Mouse (Mus musculus) liver, embryonic 13.5 days (tissue): ENCODE data around the gene Nkx2-1. TPM values are rescaled to one million over a fixed set of nuclear protein-coding genes. Genes with fewer than 3 reads are reported as not detected.
A peak's percentile ranks its signal among the peaks of the same experiment; 100 is the strongest.

Experiments
- ATAC-seq: fragments of 200-750 bp; cut with Nextera tagmentation; 2 replicates; pipeline ENCODE4 v1.8.0; 2017; ENCODE audit warnings: low read depth, mild to moderate bottlenecking, moderate number of reproducible peaks, moderate library complexity
- DNase-seq: peaks from one replicate; pipeline ENCODE4 v3.0.0; 2022
- H3K27ac ChIP-seq: fragments of 300-500 bp; sonication (generic); 2 replicates; pipeline ENCODE4 v1.5.1; 2015; ENCODE audit warnings: moderate library complexity, mild to moderate bottlenecking, inconsistent platforms
- H3K27me3 ChIP-seq: fragments of 300-500 bp; sonication (generic); 2 replicates; pipeline ENCODE4 v1.6.1; 2015; ENCODE audit warnings: mild to moderate bottlenecking, inconsistent platforms
- H3K36me3 ChIP-seq: fragments of 300-500 bp; sonication (generic); 2 replicates; pipeline ENCODE4 v1.6.1; 2015; ENCODE audit warnings: mild to moderate bottlenecking, inconsistent platforms
- H3K4me1 ChIP-seq: fragments of 300-500 bp; sonication (generic); replicated peaks from 2 replicates; pipeline ENCODE4 v1.6.1; 2015; ENCODE audit warnings: inconsistent platforms
- H3K4me2 ChIP-seq: fragments of 300-500 bp; sonication (generic); 2 replicates; pipeline ENCODE4 v1.6.1; 2015; ENCODE audit warnings: inconsistent platforms, mild to moderate bottlenecking, moderate library complexity
- H3K4me3 ChIP-seq: fragments of 300-500 bp; sonication (generic); replicated peaks from 2 replicates; pipeline ENCODE4 v1.5.1; 2015; ENCODE audit warnings: mild to moderate bottlenecking, inconsistent platforms
- H3K9ac ChIP-seq: fragments of 300-500 bp; sonication (generic); 2 replicates; pipeline ENCODE4 v1.6.1; 2015; ENCODE audit warnings: mild to moderate bottlenecking, inconsistent platforms
- H3K9me3 ChIP-seq: fragments of 300-500 bp; sonication (generic); replicated peaks from 2 replicates; pipeline ENCODE4 v1.6.1; 2016; ENCODE audit warnings: inconsistent platforms
- WGBS: fragments of 180-500 bp; shearing (Covaris S2); methylation state at CpG from one replicate; pipeline ENCODE4 v1.1.7; 2015; ENCODE audit not compliant: insufficient replicate concordance; 5-methylcytosine and 5-hydroxymethylcytosine counted together
- polyA plus RNA-seq: library from polyadenylated mRNA; unstranded; fragments of >200 nt; fragmentation: Nextera tagmentation; extraction: Ambion mirVana; gene quantifications from 2 replicates; pipeline ENCODE4 v1.2.1, GENCODE M21; 2015

Gene Nkx2-1
- not detected in 2 replicates for polyA plus RNA-seq

GRCm38 (mm10) chr12:56536884-56537265 is at the start of gene Nkx2-1:
Gene Nkx2-1, minus strand, starts transcription at chr12:56536908.
- Histone ChIP-seq H3K36me3 (no peaks in the 10 kb centered on the region), H3K9ac (no peak within 1 kb of the TSS), H3K27me3 (peaks cover 99% of the 10 kb centered on the region), H3K4me3 (peak within 1 kb of the TSS; percentile 8; the same call in 1 of the 2 replicates), H3K27ac (no peak within 1 kb of the TSS), H3K4me2 (no peak within 1 kb of the TSS), H3K4me1 (no peaks in the 10 kb centered on the region; the same call in 1 of the 2 replicates), H3K9me3 (no peaks in the 10 kb centered on the region)
- DNase-seq (no peak), ATAC-seq (no peak)
- WGBS = 3% methylated on average over 11 of the region's 11 CpGs

DNA sequence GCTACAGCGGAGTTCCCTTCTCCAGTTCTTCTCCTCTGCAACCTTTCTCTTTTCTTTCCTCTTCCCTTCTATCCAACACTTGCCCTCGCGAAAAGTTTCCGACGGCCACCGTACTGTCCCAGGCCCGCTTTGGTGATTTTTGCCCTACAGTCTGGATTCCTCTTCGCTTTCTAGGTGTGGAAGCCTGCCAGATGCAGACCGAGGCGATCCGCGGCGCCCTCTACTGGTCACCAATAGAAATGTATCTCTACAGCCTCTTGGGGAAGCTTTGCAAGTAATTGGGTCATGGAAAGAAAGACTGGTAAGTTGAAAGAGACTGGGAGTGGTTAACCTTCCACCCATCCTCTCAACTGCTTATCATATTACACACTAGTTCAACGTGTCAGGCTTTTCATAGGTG is 4.4 kb upstream of the Nkx2-1 start:
- no peak for ATAC-seq

GRCm38 (mm10) chr12:56540591-56540990 is 3.9 kb upstream of the Nkx2-1 start:
- no peak overlapping the region for H3K9ac ChIP-seq

More for the DNA sequence above, 4.4 kb upstream of the Nkx2-1 start:
- WGBS = 2% methylated on average over 14 of the region's 14 CpGs
- DNase-seq = no peak
- H3K4me3 ChIP-seq = no peak overlapping the region
- no peaks in the 10 kb centered on the region for H3K9me3 ChIP-seq
- H3K4me2 ChIP-seq = no peak overlapping the region
- no peak overlapping the region for H3K9ac ChIP-seq
- H3K4me1 ChIP-seq = no peaks in the 10 kb centered on the region; the same call in 1 of the 2 replicates
- no peaks in the 10 kb centered on the region for H3K36me3 ChIP-seq
- H3K27me3 ChIP-seq = peaks cover 78% of the 10 kb centered on the region
- no peak overlapping the region for H3K27ac ChIP-seq

DNA sequence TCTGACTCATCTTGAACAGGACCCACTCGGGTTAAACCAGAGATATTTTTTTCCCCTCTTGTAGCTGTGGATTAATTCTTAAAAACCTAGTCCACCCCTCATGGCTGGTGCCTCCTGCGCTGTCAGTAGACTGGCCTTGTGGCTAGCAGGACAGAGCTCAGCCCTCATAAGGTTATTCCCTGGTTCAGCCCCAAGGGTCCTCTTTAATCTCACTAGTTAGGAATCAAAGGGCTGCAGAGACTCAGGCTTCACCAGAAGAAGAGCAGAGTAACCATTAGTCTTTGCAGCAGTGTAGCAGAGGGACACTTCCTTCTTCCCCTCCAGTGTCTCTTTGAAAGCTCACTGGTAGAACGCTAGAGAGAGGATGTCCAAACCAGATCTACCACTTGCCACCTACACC is 1.9 kb upstream of the Nkx2-1 start:
- no peaks in the 10 kb centered on the region for H3K9me3 ChIP-seq
- peaks cover 93% of the 10 kb centered on the region for H3K27me3 ChIP-seq
- DNase-seq (no peak), ATAC-seq (no peak)
- no peak overlapping the region for H3K9ac ChIP-seq
- 3% methylated on average over 3 of the region's 3 CpGs for WGBS
- no peak overlapping the region for H3K27ac ChIP-seq
- no peak overlapping the region for H3K4me3 ChIP-seq
- H3K4me1 ChIP-seq = no peaks in the 10 kb centered on the region; the same call in 1 of the 2 replicates
- H3K36me3 ChIP-seq = no peaks in the 10 kb centered on the region
- H3K4me2 ChIP-seq = no peak overlapping the region

More at GRCm38 (mm10) chr12:56540591-56540990, 3.9 kb upstream of the Nkx2-1 start:
- H3K27ac ChIP-seq = no peak overlapping the region
- no peaks in the 10 kb centered on the region for H3K9me3 ChIP-seq
- H3K4me3 ChIP-seq = no peak overlapping the region
- H3K36me3 ChIP-seq = no peaks in the 10 kb centered on the region
- no peak overlapping the region for H3K4me2 ChIP-seq
- DNase-seq (no peak), ATAC-seq (no peak)
- H3K4me1 ChIP-seq = no peaks in the 10 kb centered on the region; the same call in 1 of the 2 replicates
- peaks cover 83% of the 10 kb centered on the region for H3K27me3 ChIP-seq
- WGBS = 4% methylated on average over 10 of the region's 10 CpGs

DNA sequence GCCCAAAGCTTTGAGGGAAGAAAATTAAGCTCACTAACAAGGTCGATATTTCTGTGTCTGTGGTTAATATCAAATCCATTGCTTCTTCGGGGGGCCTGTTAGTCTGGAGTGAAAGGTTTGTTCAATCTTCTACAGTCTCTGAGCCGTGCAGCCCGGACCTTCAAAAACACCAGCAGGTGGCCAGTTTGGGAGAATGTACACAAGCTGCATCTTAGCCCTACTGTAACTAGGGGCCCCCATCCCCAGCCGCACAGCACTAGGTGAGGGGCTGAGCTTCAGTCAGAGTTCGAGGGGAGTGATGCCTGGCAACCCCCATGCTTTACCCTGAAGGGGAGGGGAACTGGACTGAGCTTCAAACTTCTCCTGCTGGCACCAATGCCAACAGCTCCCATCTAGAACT is 1.2 kb upstream of the Nkx2-1 start:
- 5% methylated on average over 6 of the region's 6 CpGs for WGBS
- Histone ChIP-seq H3K9me3 (no peaks in the 10 kb centered on the region), H3K36me3 (no peaks in the 10 kb centered on the region)

DNA sequence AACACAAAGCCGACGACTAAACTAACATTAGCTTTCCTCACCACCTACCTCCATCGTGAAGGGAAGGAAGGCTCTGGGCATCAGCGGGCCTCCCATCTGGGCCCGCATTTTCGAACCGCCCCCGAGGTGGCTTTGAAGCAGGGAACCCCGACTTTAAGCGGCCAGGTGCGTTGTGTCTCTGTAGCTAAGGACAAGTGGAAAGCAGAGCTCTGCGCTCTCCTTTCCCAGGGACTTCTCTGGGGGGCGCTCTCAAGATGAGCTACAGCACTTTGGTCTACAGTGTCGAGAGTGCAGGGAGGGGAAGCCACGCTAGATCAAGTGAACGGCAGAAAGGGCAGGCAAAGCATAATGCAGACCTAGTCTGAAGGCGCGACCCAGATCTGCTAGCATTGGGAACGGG is 634 bp upstream of the Nkx2-1 start:
- no peak overlapping the region for H3K4me2 ChIP-seq
- no peaks in the 10 kb centered on the region; the same call in 1 of the 2 replicates for H3K4me1 ChIP-seq
- H3K9me3 ChIP-seq = no peaks in the 10 kb centered on the region
- no peak overlapping the region for H3K9ac ChIP-seq
- H3K36me3 ChIP-seq = no peaks in the 10 kb centered on the region
- no peak for DNase-seq
- H3K4me3 ChIP-seq = no peak overlapping the region
- no peak for ATAC-seq
- H3K27ac ChIP-seq = no peak overlapping the region
- WGBS = 2% methylated on average over 19 of the region's 19 CpGs
- peaks cover 99% of the 10 kb centered on the region for H3K27me3 ChIP-seq

More for the DNA sequence above, 1.2 kb upstream of the Nkx2-1 start:
- no peaks in the 10 kb centered on the region; the same call in 1 of the 2 replicates for H3K4me1 ChIP-seq
- ATAC-seq (no peak), DNase-seq (no peak)
- no peak overlapping the region for H3K9ac ChIP-seq
- no peak overlapping the region for H3K27ac ChIP-seq
- H3K27me3 ChIP-seq = peaks cover 96% of the 10 kb centered on the region
- H3K4me2 ChIP-seq = no peak overlapping the region
- no peak overlapping the region for H3K4me3 ChIP-seq

DNA sequence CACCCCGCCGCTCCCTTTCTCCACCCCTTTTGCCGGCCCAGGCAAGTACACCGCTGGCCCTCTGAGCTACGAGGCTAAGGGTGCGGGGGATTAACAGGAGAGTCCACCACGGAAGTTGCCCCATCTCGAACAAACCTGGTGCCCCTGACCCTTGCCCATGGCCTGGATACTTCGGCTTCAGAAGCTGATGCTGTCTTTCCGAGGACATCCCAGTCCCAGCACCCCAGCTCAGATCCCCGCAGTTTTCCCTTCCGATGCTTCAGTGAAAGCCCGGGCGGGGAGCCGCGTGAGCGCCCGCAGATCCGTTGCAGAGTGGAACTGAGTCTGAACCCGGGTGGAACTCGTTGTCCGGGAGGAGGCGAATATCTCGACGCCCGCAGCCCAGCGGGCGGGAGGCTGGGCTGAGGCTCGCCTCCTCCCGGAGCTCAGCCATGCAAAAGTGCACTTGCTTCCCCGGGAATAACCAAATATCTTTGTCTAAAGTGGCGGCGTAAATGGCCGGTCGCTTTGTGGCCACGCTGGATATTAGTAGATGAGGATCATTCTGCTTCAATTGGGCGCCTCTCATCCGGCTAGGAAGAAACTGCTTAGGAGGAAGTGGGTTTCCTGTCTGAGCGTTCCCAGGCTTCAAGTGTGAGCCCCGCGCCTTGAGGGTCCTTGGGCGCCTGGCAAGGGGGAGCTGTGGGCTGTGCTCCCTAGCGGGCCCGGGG is 379 bp downstream of the Nkx2-1 start:
- Histone ChIP-seq H3K4me3 (no peak overlapping the region), H3K4me2 (no peak overlapping the region), H3K36me3 (no peaks in the 10 kb centered on the region), H3K4me1 (no peaks in the 10 kb centered on the region; the same call in 1 of the 2 replicates), H3K9ac (no peak overlapping the region), H3K27me3 (peaks cover 99% of the 10 kb centered on the region), H3K9me3 (no peaks in the 10 kb centered on the region), H3K27ac (no peak overlapping the region)
- DNase-seq (no peak), ATAC-seq (no peak)
- WGBS = 1% methylated on average over 43 of the region's 44 CpGs

DNA sequence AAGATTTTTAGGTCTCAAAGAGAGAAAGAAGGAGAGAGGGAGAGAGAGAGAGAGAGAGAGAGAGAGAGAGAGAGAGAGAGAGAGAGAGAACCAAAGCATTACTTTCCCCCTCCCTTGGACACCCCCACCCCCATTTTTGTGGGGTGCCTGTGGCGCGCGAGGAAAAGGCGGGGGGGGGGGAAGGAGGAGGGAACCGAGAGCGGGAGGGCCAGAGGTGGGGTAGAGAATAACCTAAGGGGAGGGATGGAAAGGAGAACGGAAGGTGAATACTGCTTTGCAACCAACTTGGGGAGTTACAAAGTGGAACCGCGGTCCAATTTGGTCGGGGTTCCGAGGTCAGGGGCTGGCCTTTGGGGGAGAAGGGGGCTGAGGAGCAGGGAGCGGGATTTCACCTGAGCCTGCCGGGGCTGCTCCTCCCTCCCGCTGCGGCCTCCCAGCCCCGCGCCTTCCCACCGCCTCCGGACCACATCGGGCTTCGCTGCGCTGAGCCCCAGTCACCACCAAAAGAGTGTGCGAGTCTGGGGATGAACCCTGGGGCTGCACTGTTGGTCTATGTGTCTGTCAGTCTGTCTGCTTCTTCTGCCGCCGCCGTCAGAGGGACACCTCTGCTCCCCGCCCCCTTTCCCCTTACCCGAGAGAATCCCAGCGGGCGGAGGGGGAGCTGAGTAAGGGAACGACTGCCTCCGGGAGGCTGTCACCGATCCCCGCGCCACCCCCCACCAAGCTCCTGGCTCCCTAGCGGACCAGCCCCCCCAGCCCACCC is 1.1 kb downstream of the Nkx2-1 start:
- Histone ChIP-seq H3K27ac (no peak overlapping the region), H3K9ac (no peak overlapping the region), H3K4me1 (no peaks in the 10 kb centered on the region; the same call in 1 of the 2 replicates), H3K27me3 (peaks cover 99% of the 10 kb centered on the region), H3K4me3 (peak overlapping the region; percentile 8; the same call in 1 of the 2 replicates), H3K9me3 (no peaks in the 10 kb centered on the region), H3K36me3 (no peaks in the 10 kb centered on the region), H3K4me2 (no peak overlapping the region)
- WGBS = 1% methylated on average over 34 of the region's 36 CpGs
- no peak for ATAC-seq
- no peak for DNase-seq

DNA sequence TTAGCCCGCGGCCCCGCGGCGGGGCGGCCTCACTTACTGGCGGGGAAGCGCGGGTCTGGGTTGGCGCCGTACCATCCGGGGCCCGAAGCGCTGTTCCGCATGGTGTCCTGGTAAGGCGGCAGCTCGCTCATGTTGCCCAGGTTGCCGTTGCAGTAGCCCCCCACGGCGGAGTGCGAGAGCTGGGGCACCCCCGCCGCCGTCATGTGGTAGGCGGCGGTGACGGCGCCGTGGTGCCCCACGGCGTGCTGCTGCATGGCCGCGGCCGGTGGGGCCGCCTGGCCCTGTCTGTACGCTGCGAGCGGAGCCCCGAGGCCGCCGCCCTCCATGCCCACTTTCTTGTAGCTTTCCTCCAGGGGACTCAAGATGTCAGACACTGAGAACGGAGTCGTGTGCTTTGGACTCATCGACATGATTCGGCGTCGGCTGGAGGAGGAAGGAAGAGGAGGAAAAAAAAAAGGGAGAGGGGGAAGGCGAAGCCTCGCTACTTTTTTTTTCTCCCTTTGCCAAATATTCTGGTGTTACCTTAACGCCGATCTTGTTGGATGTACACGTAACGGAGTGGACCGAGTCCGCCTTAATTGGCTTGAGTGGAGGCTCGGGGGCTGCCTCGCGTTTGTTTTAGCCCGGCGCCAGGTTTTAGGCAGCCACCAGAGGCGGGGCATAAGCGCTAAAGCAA is 1.9 kb downstream of the Nkx2-1 start:
- 1% methylated on average over 62 of the region's 62 CpGs for WGBS
- H3K27ac ChIP-seq = no peak overlapping the region
- H3K4me1 ChIP-seq = no peaks in the 10 kb centered on the region; the same call in 1 of the 2 replicates
- ATAC-seq (no peak), DNase-seq (no peak)
- H3K9me3 ChIP-seq = no peaks in the 10 kb centered on the region
- no peak overlapping the region for H3K9ac ChIP-seq
- peaks cover 99% of the 10 kb centered on the region for H3K27me3 ChIP-seq
- no peaks in the 10 kb centered on the region for H3K36me3 ChIP-seq
- peak overlapping the region; percentile 22 for H3K4me3 ChIP-seq
- H3K4me2 ChIP-seq = peak overlapping the region; percentile 41

- DNase-seq (no peak), ATAC-seq (no peak)
- H3K4me3 ChIP-seq = peak overlapping the region; percentile 22; the same call in 1 of the 2 replicates
- no peak overlapping the region for H3K27ac ChIP-seq
- peak overlapping the region; percentile 41; the same call in 1 of the 2 replicates for H3K4me2 ChIP-seq
- H3K36me3 ChIP-seq = no peaks in the 10 kb centered on the region
- 1% methylated on average over 24 of the region's 24 CpGs for WGBS
- H3K9me3 ChIP-seq = no peaks in the 10 kb centered on the region
- H3K4me1 ChIP-seq = no peaks in the 10 kb centered on the region; the same call in 1 of the 2 replicates
- peaks cover 99% of the 10 kb centered on the region for H3K27me3 ChIP-seq
- no peak overlapping the region for H3K9ac ChIP-seq
These were observed 2.4 kb downstream of the Nkx2-1 start for GRCm38 (mm10) chr12:56534311-56534650.
